Mouse (Mus musculus) cortical plate, adult 2 months (tissue): Measurements from ENCODE around the gene Atxn2l.

Experiments
- CTCF ChIP-seq: fragments of 200-500 bp; IDR thresholded peaks from 2 replicates; pipeline ENCODE4 v1.5.1; 2011; ENCODE audit warnings: mild to moderate bottlenecking, control low read depth, low read length; ENCODE audit not compliant: insufficient read depth; ENCODE audit errors: extremely low read depth
- POLR2A ChIP-seq: fragments of 200-500 bp; IDR thresholded peaks from 2 replicates; pipeline ENCODE4 v1.6.1; 2011; ENCODE audit warnings: mild to moderate bottlenecking, low read length, control low read depth; ENCODE audit not compliant: insufficient read depth; ENCODE audit errors: extremely low read depth

DNA sequence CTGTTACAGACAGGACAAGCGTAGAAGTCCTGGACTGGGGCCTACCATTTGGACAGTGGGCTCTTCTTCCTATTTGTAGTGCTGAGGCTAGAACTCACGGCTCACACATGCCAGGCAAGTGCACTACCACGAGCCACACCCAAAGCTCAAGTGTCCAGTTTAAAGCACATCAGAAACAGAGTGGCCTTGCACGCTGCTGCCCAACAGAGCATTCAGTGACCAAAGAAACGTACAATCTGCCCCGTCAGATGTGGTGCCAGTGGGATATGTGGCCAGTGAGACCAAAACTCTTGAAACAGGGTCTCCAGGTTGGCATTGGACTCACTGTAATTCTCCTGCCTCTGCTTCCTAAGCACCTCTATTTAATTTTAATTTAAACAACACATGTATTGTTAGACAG, 52.6 kb downstream of the Atxn2l start:
- no peak for TF ChIP-seq POLR2A
- no peak for TF ChIP-seq CTCF
